Mouse (Mus musculus): ENCODE results near the gene Clint1. TPM values are rescaled to one million over a fixed set of nuclear protein-coding genes. Genes with fewer than 3 reads are reported as not detected.

Gene Clint1
- 57.4 and 71.8 TPM in 2 replicates for polyA plus RNA-seq (2015; fragmentation: Nextera tagmentation; extraction: Ambion mirVana)

DNA sequence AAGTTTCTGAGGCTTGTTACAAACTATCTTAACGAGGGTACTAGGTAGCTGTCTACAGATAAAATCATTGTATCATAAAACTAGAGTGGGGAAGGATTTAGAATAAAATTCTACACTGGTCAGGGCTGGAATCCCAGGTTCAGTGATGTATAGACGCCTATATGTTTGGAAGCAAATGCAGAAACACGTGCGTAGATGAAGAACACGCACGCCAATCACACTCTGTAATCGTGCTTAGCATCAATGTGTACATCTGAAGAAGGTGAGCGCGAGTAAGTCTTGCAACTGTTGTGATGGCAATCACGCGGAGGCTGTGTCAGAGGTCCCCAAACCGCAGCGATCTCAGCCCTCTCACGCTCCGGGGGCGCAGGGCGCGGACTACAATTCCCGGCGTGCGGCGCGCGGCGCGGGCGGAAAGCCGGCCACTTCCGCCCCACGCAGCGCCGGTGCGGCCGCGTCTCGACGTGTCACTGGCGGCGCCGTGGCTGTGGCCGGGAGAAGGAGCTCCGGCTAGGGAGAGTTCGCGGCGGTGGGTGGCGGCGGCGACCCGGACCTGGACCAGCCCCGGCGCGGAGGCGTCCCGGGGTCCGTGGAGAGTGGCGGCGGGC is at the start of gene Clint1:
TSS of gene Clint1 (plus strand) at position 536 of the 608 bp plus-strand sequence.
- H3K4me1 ChIP-seq (replicated peaks): peaks cover 55% of the 10 kb centered on the region
- ATAC-seq (ENCODE audit: low read depth): peak; percentile 83
- no peaks in the 10 kb centered on the region for H3K27me3 ChIP-seq
- peak within 1 kb of the TSS; percentile 99 for H3K9ac ChIP-seq
- WGBS (ENCODE audit: insufficient replicate concordance): under 1% methylated on average over 55 of the region's 57 CpGs
- peak within 1 kb of the TSS; percentile 76 for H3K4me2 ChIP-seq
- H3K9me3 ChIP-seq (replicated peaks): no peaks in the 10 kb centered on the region
- peaks cover 22% of the 10 kb centered on the region for H3K36me3 ChIP-seq
- H3K27ac ChIP-seq: peak within 1 kb of the TSS; percentile 92
- peak; percentile 76 for DNase-seq
- H3K4me3 ChIP-seq (replicated peaks): peak within 1 kb of the TSS; percentile 99

- Histone ChIP-seq H3K4me3 (replicated peaks) (no peak overlapping the region), H3K27me3 (no peaks in the 10 kb centered on the region), H3K27ac (peak overlapping the region; percentile 99), H3K36me3 (no peaks in the 10 kb centered on the region), H3K9ac (no peak overlapping the region), H3K4me1 (replicated peaks) (peaks cover 97% of the 10 kb centered on the region), H3K9me3 (replicated peaks) (no peaks in the 10 kb centered on the region), H3K4me2 (no peak overlapping the region)
- DNase-seq (no peak), ATAC-seq (ENCODE audit: low read depth) (no peak)
- WGBS (ENCODE audit: insufficient replicate concordance): 87% methylated on average over 4 of the region's 4 CpGs
Measured at GRCm38 (mm10) chr11:45804068-45804467, 47.8 kb upstream of the Clint1 start.

DNA sequence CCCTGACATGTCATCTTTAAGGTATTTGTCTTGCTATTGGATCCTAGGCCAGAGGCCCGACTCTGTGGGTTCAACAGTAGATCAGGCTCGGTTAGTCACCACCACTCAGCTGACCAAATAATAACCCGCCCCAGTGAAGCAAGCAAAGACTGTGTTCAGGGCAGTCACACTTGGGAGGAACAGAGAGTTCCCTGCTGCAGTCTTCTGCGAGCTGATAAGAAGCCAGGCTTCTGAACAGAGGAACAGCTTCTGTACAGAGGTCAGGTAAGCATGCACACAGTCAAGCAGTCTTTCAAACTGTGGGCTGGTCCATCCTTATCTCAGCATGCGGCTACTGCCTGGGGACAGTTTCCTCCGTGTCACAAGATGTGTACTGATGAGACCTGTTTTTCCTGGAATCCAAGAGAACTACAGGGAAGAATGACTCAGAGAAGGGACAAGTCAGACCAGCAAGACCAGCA is 46.5 kb upstream of the Clint1 start:
- no peaks in the 10 kb centered on the region for H3K27me3 ChIP-seq
- peak overlapping the region; percentile 59 for H3K4me2 ChIP-seq
- DNase-seq (peak; percentile 88), ATAC-seq (ENCODE audit: low read depth) (peak; percentile 97)
- H3K36me3 ChIP-seq: no peaks in the 10 kb centered on the region
- peak overlapping the region; percentile 66 for H3K9ac ChIP-seq
- no peak overlapping the region; the same call in 1 of the 2 replicates for H3K4me3 ChIP-seq (replicated peaks)
- H3K27ac ChIP-seq: peak overlapping the region; percentile 99
- peaks cover 97% of the 10 kb centered on the region for H3K4me1 ChIP-seq (replicated peaks)
- WGBS (ENCODE audit: insufficient replicate concordance): 10% methylated on average over 6 of the region's 6 CpGs
- no peaks in the 10 kb centered on the region for H3K9me3 ChIP-seq (replicated peaks)

DNA sequence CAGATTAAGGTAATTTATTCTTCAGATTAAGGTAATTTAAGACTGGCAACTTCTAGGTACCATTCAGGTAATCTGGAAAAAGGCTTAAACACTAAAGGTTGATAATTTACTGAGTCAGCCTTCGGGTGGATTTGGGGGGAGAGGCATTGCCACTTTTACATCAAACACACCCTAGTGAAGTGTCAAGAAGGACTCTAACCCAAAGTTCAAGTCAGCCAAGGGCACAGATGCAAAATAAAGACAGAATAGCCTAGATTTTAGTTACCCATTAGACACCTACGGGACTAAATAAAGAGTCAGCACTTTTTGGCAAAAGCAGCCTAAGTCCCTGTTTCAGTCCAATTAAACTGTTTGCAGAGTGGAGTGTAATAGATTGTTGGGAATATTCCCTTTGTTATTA is 46.0 kb upstream of the Clint1 start:
- peak overlapping the region; percentile 28 for H3K4me3 ChIP-seq (replicated peaks)
- peaks cover 97% of the 10 kb centered on the region for H3K4me1 ChIP-seq (replicated peaks)

GRCm38 (mm10) chr11:45806264-45806663 is 45.6 kb upstream of the Clint1 start:
- H3K4me1 ChIP-seq (replicated peaks): peaks cover 97% of the 10 kb centered on the region
- no peaks in the 10 kb centered on the region for H3K27me3 ChIP-seq
- peak overlapping the region; percentile 99 for H3K27ac ChIP-seq
- H3K4me2 ChIP-seq: peak overlapping the region; percentile 59
- 39% methylated on average over 2 of the region's 2 CpGs for WGBS (ENCODE audit: insufficient replicate concordance)
- peak overlapping the region; percentile 28 for H3K4me3 ChIP-seq (replicated peaks)
- ATAC-seq (ENCODE audit: low read depth) (no peak), DNase-seq (peak; percentile 19)
- H3K9ac ChIP-seq: peak overlapping the region; percentile 55
- no peaks in the 10 kb centered on the region for H3K36me3 ChIP-seq
- H3K9me3 ChIP-seq (replicated peaks): no peaks in the 10 kb centered on the region

More for the DNA sequence above, 46.0 kb upstream of the Clint1 start:
- Histone ChIP-seq H3K4me2 (peak overlapping the region; percentile 59), H3K27ac (peak overlapping the region; percentile 99), H3K9me3 (replicated peaks) (no peaks in the 10 kb centered on the region), H3K9ac (peak overlapping the region; percentile 55), H3K27me3 (no peaks in the 10 kb centered on the region), H3K36me3 (no peaks in the 10 kb centered on the region)
- DNase-seq: no peak
- 34% methylated on average over 2 of the region's 2 CpGs for WGBS (ENCODE audit: insufficient replicate concordance)
- ATAC-seq (ENCODE audit: low read depth): no peak

- no peaks in the 10 kb centered on the region for H3K9me3 ChIP-seq (replicated peaks)
- H3K36me3 ChIP-seq: no peaks in the 10 kb centered on the region
- ATAC-seq (ENCODE audit: low read depth) (no peak), DNase-seq (no peak)
- H3K27me3 ChIP-seq: no peaks in the 10 kb centered on the region
- H3K4me1 ChIP-seq (replicated peaks): peaks cover 97% of the 10 kb centered on the region
- peak overlapping the region; percentile 59 for H3K4me2 ChIP-seq
- peak overlapping the region; percentile 55 for H3K9ac ChIP-seq
- peak overlapping the region; percentile 99 for H3K27ac ChIP-seq
- 61% methylated on average over 3 of the region's 3 CpGs for WGBS (ENCODE audit: insufficient replicate concordance)
- peak overlapping the region; percentile 28 for H3K4me3 ChIP-seq (replicated peaks)
Measured at GRCm38 (mm10) chr11:45806809-45807208, 45.0 kb upstream of the Clint1 start.

- Histone ChIP-seq H3K9me3 (replicated peaks) (no peaks in the 10 kb centered on the region), H3K27ac (peak overlapping the region; percentile 99), H3K4me2 (peak overlapping the region; percentile 59), H3K9ac (peak overlapping the region; percentile 55), H3K27me3 (no peaks in the 10 kb centered on the region), H3K4me3 (replicated peaks) (0 out of 2 replicates have a peak overlapping the region, but pooled peaks have one; percentile 1), H3K36me3 (no peaks in the 10 kb centered on the region), H3K4me1 (replicated peaks) (peaks cover 93% of the 10 kb centered on the region)
- WGBS (ENCODE audit: insufficient replicate concordance): 45% methylated on average over 12 of the region's 12 CpGs
- no peak for ATAC-seq (ENCODE audit: low read depth)
- no peak for DNase-seq
Measured at GRCm38 (mm10) chr11:45807820-45808219, 44.0 kb upstream of the Clint1 start.

DNA sequence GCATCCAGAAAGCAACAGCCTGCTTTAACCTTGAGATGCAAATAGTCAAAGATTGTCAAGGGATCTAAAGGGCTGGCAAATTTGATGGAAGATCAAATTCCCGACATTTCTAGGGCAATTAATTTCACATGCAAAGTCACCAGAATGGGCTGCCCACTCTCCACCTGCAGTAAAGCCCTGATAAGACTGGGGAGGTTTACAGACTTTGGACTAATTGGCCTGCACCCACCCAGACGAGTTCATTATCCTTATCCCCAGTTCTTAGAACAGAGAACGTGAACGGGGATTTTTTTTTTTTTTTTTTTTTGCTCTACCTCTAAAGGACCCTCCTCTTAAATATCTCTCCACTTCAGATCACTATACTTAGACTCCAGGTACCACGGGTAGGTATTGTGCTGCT is 42.4 kb upstream of the Clint1 start:
- Histone ChIP-seq H3K4me2 (peak overlapping the region; percentile 59), H3K27ac (peak overlapping the region; percentile 99), H3K36me3 (no peaks in the 10 kb centered on the region), H3K27me3 (no peaks in the 10 kb centered on the region), H3K9me3 (replicated peaks) (no peaks in the 10 kb centered on the region), H3K9ac (peak overlapping the region; percentile 64; the same call in 1 of the 2 replicates), H3K4me1 (replicated peaks) (peaks cover 79% of the 10 kb centered on the region), H3K4me3 (replicated peaks) (no peak overlapping the region; the same call in 1 of the 2 replicates)
- ATAC-seq (ENCODE audit: low read depth) (no peak), DNase-seq (no peak)
- 22% methylated on average over 5 of the region's 5 CpGs for WGBS (ENCODE audit: insufficient replicate concordance)

DNA sequence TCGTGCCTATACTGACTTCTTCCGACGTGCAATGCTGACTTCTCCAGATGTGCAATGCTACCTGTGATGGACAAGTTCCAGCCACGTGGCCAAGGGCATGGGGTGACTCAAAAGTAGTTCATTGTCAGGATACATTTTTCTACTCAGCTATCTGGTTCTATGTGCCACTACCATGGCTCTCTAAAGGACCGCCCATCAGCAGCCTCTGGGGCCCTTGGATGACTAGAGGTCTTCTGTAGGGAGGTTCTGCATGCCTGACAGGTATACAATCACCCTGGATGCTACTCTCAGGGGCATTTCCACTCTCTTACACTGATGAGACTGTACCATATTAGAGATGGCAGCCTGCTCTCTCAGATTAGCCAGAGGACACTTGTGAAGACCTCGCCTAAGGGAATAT is 41.8 kb upstream of the Clint1 start:
- Histone ChIP-seq H3K9ac (peak overlapping the region; percentile 64), H3K9me3 (replicated peaks) (no peaks in the 10 kb centered on the region), H3K4me1 (replicated peaks) (peaks cover 73% of the 10 kb centered on the region), H3K27ac (peak overlapping the region; percentile 99), H3K4me2 (peak overlapping the region; percentile 59), H3K27me3 (no peaks in the 10 kb centered on the region), H3K36me3 (no peaks in the 10 kb centered on the region), H3K4me3 (replicated peaks) (no peak overlapping the region; the same call in 1 of the 2 replicates)
- WGBS (ENCODE audit: insufficient replicate concordance): 62% methylated on average over 6 of the region's 6 CpGs
- DNase-seq (peak; percentile 50), ATAC-seq (ENCODE audit: low read depth) (no peak)

- Histone ChIP-seq H3K36me3 (no peaks in the 10 kb centered on the region), H3K4me1 (replicated peaks) (peaks cover 65% of the 10 kb centered on the region), H3K27ac (peak overlapping the region; percentile 99), H3K4me3 (replicated peaks) (no peak overlapping the region), H3K4me2 (peak overlapping the region; percentile 59), H3K9ac (peak overlapping the region; percentile 64), H3K27me3 (no peaks in the 10 kb centered on the region), H3K9me3 (replicated peaks) (no peaks in the 10 kb centered on the region)
- 46% methylated on average over 8 of the region's 8 CpGs for WGBS (ENCODE audit: insufficient replicate concordance)
- peak; percentile 89 for ATAC-seq (ENCODE audit: low read depth)
- peak; percentile 70 for DNase-seq
Measured at GRCm38 (mm10) chr11:45810805-45811204, 41.0 kb upstream of the Clint1 start.

- no peaks in the 10 kb centered on the region for H3K9me3 ChIP-seq (replicated peaks)
- H3K36me3 ChIP-seq: no peaks in the 10 kb centered on the region
- H3K27ac ChIP-seq: no peak overlapping the region
- no peaks in the 10 kb centered on the region for H3K27me3 ChIP-seq
- H3K4me3 ChIP-seq (replicated peaks): no peak overlapping the region
- 80% methylated on average over 10 of the region's 10 CpGs for WGBS (ENCODE audit: insufficient replicate concordance)
- DNase-seq (no peak), ATAC-seq (ENCODE audit: low read depth) (no peak)
- H3K9ac ChIP-seq: no peak overlapping the region
- H3K4me2 ChIP-seq: no peak overlapping the region
- peaks cover 18% of the 10 kb centered on the region for H3K4me1 ChIP-seq (replicated peaks)
Measured at GRCm38 (mm10) chr11:45815603-45816002, 36.2 kb upstream of the Clint1 start.

GRCm38 (mm10) chr11:45816712-45817111 is 35.1 kb upstream of the Clint1 start:
- Histone ChIP-seq H3K4me1 (replicated peaks) (peaks cover 13% of the 10 kb centered on the region), H3K27ac (no peak overlapping the region), H3K4me3 (replicated peaks) (no peak overlapping the region), H3K9ac (no peak overlapping the region), H3K36me3 (no peaks in the 10 kb centered on the region), H3K4me2 (no peak overlapping the region), H3K27me3 (no peaks in the 10 kb centered on the region), H3K9me3 (replicated peaks) (no peaks in the 10 kb centered on the region)
- ATAC-seq (ENCODE audit: low read depth) (no peak), DNase-seq (no peak)
- 27% methylated on average over 1 of the region's 1 CpGs for WGBS (ENCODE audit: insufficient replicate concordance)

All from liver, embryonic 13.5 days (tissue).